Mouse (Mus musculus) kidney, postnatal 36 days (tissue): ENCODE data around the gene Mcam.

Experiments
- DNase-seq, 2 experiments: peaks; one replicate each; pipeline ENCODE4 v3.0.0; 2021 to 2022; ENCODE audit warnings: mixed read lengths in 2 of 2

Gene Mcam

GRCm38 (mm10) chr9:44137846-44138245 is 3.6 kb downstream of the Mcam start:
- no peak for DNase-seq

GRCm38 (mm10) chr9:44141951-44142350 is 7.7 kb downstream of the Mcam start:
- no peak for DNase-seq

- DNase-seq = no peak
These were observed 9.2 kb downstream of the Mcam start for GRCm38 (mm10) chr9:44143421-44143820.

GRCm38 (mm10) chr9:44144023-44144717 is 9.9 kb downstream of the Mcam start:
- peak; percentile 67 to 74 for DNase-seq

- no peak for DNase-seq
These were observed 10.4 kb downstream of the Mcam start for GRCm38 (mm10) chr9:44144718-44145060.

GRCm38 (mm10) chr9:44147290-44147689 is 13.0 kb downstream of the Mcam start:
- DNase-seq = peak; percentile 24 to 50

- no peak for DNase-seq
These were observed 25.6 kb downstream of the Mcam start for GRCm38 (mm10) chr9:44159886-44160285.

GRCm38 (mm10) chr9:44168931-44169330 is 34.7 kb downstream of the Mcam start:
- DNase-seq = no peak

- no peak for DNase-seq
These were observed 36.5 kb downstream of the Mcam start for GRCm38 (mm10) chr9:44170691-44171151.

GRCm38 (mm10) chr9:44175556-44175955 is 41.3 kb downstream of the Mcam start:
- DNase-seq = peak; percentile 58 to 84

- no peak for DNase-seq
These were observed 41.7 kb downstream of the Mcam start for GRCm38 (mm10) chr9:44175957-44176356.

GRCm38 (mm10) chr9:44177405-44177804 is 43.1 kb downstream of the Mcam start:
- no peak for DNase-seq

GRCm38 (mm10) chr9:44178389-44178788 is 44.1 kb downstream of the Mcam start:
- DNase-seq = peak; percentile 27 to 74

GRCm38 (mm10) chr9:44178811-44179210 is 44.5 kb downstream of the Mcam start:
- DNase-seq = no peak

GRCm38 (mm10) chr9:44181537-44181936 is 47.3 kb downstream of the Mcam start:
- DNase-seq = no peak

GRCm38 (mm10) chr9:44182260-44182659 is 48.0 kb downstream of the Mcam start:
- DNase-seq = peak; percentile 53 to 78

GRCm38 (mm10) chr9:44188223-44188622 is 54.0 kb downstream of the Mcam start:
- DNase-seq = no peak

GRCm38 (mm10) chr9:44191166-44191565 is 56.9 kb downstream of the Mcam start:
- no peak for DNase-seq

GRCm38 (mm10) chr9:44192312-44192711 is 58.0 kb downstream of the Mcam start:
- no peak for DNase-seq
